Mouse (Mus musculus) C3H10T1/2 (cell line): ENCODE data around the gene Ecm2. TPM values are rescaled to one million over a fixed set of nuclear protein-coding genes. Genes with fewer than 3 reads are reported as not detected.

ENCODE experiments used
- polyA plus RNA-seq, 2 experiments: library from polyadenylated mRNA; unstranded; fragments of >200 nt; fragmentation: generic; extraction: Trizol; gene quantifications; one replicate each; pipeline ENCODE4 v1.2.1; 2012; ENCODE audit warnings: missing spikeins in 2 of 2

The Ecm2 gene
- 1 to 10 TPM in 1 of 2 experiments, under 1 TPM in 1; 0.01 to 1.6 TPM for polyA plus RNA-seq

DNA sequence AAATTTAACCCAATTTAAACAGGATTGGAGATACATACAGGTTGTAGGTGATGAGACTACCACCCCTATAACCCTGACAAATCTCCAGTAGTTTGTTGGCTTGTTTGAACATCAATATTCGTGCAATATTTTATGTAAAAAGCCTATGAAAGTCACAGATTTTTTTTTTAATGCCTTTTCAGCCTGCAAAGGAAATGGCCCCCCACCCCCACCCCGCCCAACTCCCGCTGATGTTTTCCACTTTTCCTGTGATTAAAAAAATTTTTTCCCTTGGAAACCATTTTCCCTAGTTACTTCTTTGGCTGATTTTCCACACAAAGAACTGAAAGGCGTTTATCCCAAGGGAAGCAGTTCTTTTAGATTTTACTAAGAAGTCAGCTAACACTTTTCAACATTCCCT lies at the start of gene Ecm2:
TSS of gene Ecm2 (plus strand) at position 301 of the 400 bp plus-strand sequence.

DNA sequence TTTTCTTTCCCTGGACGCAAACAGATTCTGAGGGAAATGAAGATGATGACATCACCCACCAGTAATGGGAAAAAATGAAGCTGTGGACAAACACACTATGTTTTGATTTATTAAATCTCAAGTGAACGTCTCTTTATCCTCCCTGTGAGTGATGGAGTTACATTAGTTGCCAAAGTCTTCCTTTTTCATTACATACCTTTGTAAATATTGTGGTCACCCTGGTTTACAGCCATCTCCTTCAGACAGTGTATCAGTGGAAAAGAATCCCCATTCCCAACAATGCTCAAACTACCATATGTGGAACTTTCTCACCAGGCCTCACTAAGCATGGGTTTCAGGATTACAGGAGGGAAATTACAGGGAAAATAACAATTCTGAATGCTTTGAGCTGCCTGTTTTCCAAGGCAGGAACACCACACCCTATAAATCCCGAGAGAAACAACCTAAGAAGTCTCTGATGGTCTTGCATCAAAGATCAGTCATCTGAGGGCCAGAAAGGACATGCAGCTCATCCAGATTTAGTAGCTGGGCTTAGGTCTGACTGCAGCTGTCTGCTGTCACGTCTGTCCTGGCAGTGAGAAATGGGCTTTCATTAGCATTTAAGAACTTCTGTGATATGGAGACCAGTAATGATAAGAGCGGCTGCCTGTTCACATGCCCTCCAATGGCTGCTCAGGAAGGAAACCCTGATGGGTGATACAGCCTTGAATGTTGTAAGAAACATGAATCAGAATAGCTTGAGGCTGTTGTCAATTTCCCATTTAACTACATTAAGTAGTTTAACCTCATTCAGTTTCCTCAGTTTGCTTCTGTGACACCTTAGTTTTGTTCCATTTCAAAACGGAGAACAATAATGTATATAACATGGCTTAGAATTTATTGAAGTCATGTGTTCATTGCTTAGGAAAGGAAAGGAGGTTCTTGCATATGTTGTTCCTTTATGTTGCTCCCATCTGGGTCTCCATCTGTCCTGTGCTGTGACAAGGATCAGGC lies 11.9 kb upstream of the Ecm2 start, which contains the start of gene Tes3-ps:
TSS of gene Tes3-ps (plus strand) at position 943 of the 993 bp plus-strand sequence.

DNA sequence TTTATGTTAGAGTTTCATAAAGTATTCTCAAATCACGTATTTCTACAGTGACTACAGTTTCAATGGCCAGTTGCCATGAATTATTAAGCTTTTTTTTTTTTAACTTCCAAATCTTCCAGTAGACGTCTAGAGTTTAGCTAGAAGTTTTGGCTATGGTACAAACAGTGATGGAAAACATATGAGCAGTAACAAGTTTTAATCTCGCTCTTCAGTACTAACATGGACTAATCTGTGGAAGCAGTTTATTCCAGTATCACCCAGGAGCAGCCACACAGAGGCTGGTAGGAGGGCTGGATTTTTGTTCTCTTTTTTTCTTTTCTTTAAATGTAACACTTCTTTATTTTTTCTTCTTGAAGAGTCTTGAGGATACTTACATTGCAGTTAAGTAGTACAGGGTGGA lies 39.7 kb downstream of the Ecm2 start, which contains the start of gene Aspn:
TSS of gene Aspn (plus strand) at position 165 of the 400 bp plus-strand sequence.

DNA sequence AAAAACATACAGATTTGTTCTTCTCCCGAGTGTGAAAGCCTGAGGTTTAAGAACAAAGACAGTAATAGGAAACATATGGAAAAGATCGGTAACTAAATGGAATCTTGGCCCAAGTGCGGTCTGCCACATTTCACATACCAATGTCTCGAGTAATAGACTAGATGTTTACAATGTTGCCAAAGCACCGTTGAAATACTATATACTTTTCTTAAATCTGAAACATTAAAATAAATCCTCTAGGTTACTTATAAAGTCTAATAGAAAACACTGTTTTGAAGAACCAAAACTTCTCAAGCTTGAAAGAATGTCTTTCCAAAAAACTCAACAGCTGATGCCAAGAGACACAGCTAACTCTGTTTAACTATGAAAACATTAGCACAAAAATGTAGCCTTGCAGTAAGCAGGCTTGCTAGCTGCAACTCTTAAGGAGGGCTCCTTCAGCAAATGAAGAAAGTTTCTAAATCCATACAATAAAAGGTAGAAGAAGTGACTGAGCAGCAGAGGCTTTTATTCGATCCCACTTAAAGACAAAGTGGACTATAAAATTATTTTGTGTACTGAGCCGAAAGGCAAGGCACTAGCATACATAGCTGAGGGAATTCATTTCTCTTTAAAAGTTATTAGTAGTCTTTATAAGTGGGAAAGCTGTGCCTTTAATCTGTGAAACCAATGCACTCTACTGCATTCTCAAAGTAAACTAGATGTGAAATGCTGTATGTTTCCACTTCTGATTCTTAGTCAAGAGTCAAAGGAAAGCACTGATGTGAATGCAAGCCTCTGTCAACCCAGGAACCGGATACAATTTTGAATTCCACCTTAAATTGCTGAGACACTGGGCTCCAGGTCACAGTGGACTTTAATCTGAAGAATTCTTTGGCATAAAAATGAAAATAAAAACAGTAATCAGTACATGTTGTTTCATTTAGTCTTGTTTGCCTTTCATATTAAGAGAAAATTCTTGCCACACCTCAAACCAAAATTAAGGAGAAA lies 77.2 kb downstream of the Ecm2 start, which contains the start of gene Omd:
TSS of gene Omd (plus strand) at position 922 of the 990 bp plus-strand sequence.

Other genes with a start within 250 kb of the Ecm2 start
- 1 to 10 TPM; 2.8 to 4.8 TPM for gene Fgd3, start 184.5 kb upstream of the Ecm2 start, polyA plus RNA-seq
- gene Bicd2, start 163.2 kb upstream of the Ecm2 start, polyA plus RNA-seq = 10 to 100 TPM in 1 of 2 experiments, 1 to 10 TPM in 1; 3.5 to 18.4 TPM
- 1 to 10 TPM in 1 of 2 experiments, under 1 TPM in 1; 0.75 to 3.3 TPM for gene Ippk, start 83.6 kb upstream of the Ecm2 start, polyA plus RNA-seq
- gene Tes3-ps, start 11.5 kb upstream of the Ecm2 start, polyA plus RNA-seq = under 1 TPM; 0.05 to 0.30 TPM
- gene Aspn, start 39.6 kb downstream of the Ecm2 start, polyA plus RNA-seq = 1 to 10 TPM in 1 of 2 experiments, under 1 TPM in 1; 0.04 to 5.0 TPM
- gene Omd, start 77.7 kb downstream of the Ecm2 start, polyA plus RNA-seq = 1 to 10 TPM in 1 of 2 experiments, under 1 TPM in 1; 0.09 to 3.2 TPM
- 10 to 100 TPM in 1 of 2 experiments, under 1 TPM in 1; 0.40 to 63.1 TPM for gene Ogn, start 103.2 kb downstream of the Ecm2 start, polyA plus RNA-seq
- 10 to 100 TPM in 1 of 2 experiments, 1 to 10 TPM in 1; 1.3 to 12.9 TPM for gene Cenpp, start 148.0 kb downstream of the Ecm2 start, polyA plus RNA-seq
- under 1 TPM; 0.26 to 0.76 TPM for gene Nol8, start 148.3 kb downstream of the Ecm2 start, polyA plus RNA-seq
- 10 to 100 TPM in 1 of 2 experiments, 1 to 10 TPM in 1; 9.9 to 18.0 TPM for gene Iars, start 177.3 kb downstream of the Ecm2 start, polyA plus RNA-seq